Mouse (Mus musculus): ENCODE results near the gene Copg1. TPM values are rescaled to one million over a fixed set of nuclear protein-coding genes. Genes with fewer than 3 reads are reported as not detected.

The Copg1 gene
- polyA plus RNA-seq (2012; rRNA removed; ENCODE audit: low replicate concordance) = 33.4 and 37.3 TPM in 2 replicates

DNA sequence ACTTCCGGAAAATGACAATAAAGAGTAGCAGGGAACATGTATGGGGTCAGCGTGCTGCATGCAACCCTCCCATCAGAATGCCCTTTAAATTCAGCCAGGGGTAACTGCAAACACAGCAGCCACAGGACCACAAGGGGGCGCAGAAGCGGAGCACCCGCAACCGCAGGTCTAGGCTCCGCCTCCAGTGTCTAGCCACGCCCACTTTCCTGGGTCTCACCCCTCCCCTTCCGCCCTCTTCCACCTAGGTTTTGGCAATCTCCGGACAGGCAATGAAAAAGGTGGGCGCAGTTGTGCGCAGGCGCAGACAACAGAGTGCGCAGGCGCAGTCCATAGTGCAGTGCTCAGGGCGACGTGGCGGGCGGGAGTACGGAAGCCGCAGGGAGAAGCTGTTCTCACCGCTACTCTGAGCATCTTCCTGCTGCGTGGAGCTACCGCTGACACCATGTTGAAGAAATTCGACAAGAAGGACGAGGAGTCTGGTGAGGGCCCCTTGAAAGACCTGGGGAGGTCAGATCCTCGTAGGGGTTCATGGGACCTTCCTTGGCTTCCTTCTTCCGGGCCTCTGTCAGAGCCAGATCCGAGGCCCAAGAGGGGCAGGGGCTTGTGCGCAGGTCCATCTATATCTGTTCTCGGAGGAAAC lies at the start of gene Copg1:
Gene Copg1 (plus strand): TSS at position 221 of the 640 bp plus-strand sequence.

DNA sequence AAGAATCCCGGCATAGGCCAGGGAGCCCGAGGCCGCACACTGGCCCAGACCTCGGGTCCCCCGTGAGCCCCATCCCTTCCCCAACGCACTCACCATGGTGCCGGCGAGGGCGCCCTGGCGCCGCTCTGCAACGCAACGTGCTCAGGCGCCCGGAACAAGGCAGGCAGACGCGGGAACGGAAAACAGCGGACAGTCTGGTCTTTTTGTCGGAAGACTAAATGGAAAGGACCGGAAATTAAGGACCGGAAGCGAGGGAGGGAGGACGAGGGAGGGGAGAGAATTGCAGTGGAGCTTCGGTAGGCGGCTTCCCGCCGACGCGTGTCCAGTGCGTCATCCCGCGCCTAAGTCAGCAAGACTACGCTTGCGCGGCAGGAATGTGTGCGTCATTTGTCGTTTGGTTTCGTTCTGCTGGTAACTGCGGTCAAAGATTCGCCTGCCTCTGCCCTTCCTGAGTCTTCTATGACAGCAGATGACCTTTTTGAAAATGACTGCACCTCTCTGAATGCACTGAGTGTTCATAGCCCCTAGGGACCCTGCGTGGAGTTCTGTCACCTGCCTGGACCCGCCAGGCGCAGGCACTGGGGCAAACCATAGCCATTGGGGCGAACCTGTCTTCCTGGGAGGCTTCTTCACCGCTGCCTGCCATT lies 48.9 kb upstream of the Copg1 start, which contains the start of gene Isy1:
Gene Isy1 (minus strand): TSS at position 248 of the 647 bp plus-strand sequence.

DNA sequence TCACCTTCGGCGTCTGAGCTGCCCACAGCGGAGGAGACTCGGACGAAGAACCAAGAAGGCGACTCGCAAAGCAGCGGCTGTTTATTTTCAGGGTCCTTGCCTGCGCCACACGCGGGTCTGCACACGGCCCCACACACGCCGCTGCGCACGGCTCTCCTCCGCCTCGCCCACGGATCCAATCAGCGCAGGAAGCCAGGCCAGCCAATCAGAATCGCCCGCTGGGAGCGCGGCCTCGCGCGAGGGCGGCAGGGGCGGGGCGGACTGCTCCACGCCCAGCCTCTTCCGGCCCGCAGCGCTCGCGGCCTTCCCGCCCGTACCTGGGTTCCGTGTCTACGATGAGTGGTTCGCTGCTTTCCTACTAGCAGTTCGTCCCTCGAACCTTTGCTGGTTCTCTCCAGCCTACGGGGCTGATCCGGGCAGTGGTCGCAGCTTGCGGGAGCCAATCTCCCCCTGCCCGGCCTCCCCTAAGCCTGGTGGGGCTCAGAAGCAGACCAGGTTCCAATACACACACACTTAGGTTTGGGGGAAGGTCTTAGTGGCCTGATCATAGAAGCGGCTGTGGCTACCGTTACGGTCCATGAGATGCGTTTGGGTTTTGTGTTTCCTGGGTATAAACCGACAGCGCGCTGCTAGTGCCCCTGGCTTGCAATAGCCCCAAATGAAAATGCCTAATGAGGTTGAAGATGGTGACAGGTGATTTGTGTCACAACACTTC lies 36.6 kb upstream of the Copg1 start, which contains the start of gene Cnbp:
Gene Cnbp (minus strand): TSS at position 207 of the 715 bp plus-strand sequence.

DNA sequence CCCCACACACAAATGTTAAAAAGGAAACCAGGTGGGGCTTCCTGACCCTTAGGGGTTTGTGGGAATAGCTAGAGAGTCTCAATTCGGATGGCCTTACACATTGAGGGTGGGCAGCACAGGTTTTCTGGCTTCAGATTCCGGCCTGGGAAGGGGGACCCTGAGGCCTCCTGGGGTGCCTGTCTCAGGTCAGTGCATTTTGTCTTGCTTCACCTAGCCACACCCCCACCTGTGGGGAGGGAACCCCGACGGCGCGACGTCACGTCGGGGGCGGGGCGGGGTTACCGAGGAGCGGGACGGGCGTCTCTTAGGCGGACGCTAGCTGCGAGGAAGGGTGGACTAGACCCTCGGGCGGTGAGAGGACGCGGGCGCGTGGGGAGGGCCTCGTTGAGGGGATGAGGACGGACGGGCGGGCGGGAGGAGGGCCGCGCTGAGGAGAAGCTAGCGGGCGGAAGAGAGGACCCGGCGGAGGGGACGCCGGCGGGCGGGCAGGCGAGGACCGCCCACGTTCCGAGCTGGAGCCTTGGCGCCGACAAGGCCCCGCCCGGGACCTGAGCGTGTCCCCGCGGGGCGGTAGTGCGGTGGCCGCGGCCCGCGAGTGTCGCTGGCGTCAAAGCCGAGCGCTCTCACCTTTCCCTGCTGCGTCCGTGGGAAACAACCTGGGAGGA lies 26.2 kb downstream of the Copg1 start, which contains the start of gene Hmces:
Gene Hmces (plus strand): TSS at position 275 of the 665 bp plus-strand sequence.

Other genes with a start within 250 kb of the Copg1 start
- gene Aplf, start 215.6 kb upstream of the Copg1 start, polyA plus RNA-seq (2012; rRNA removed; ENCODE audit: low replicate concordance) = 2.0 and 2.9 TPM in 2 replicates
- gene Efcc1, start 156.9 kb upstream of the Copg1 start, polyA plus RNA-seq (2012; rRNA removed; ENCODE audit: low replicate concordance) = 4.2 and 4.3 TPM in 2 replicates
- gene Gp9, start 109.7 kb upstream of the Copg1 start, polyA plus RNA-seq (2012; rRNA removed; ENCODE audit: low replicate concordance) = 0.33 and 1.1 TPM in 2 replicates
- 52.3 and 58.9 TPM in 2 replicates for gene Rab43, start 75.7 kb upstream of the Copg1 start, polyA plus RNA-seq (2012; rRNA removed; ENCODE audit: low replicate concordance)
- gene Gm45140, start 52.0 kb upstream of the Copg1 start, polyA plus RNA-seq (2012; rRNA removed; ENCODE audit: low replicate concordance) = 0.53 and 1.1 TPM in 2 replicates
- 19.3 and 25.6 TPM in 2 replicates for gene Isy1, start 49.0 kb upstream of the Copg1 start, polyA plus RNA-seq (2012; rRNA removed; ENCODE audit: low replicate concordance)
- gene Cnbp, start 36.7 kb upstream of the Copg1 start, polyA plus RNA-seq (2012; rRNA removed; ENCODE audit: low replicate concordance) = 139 and 299 TPM in 2 replicates
- gene Hmces, start 26.1 kb downstream of the Copg1 start, polyA plus RNA-seq (2012; rRNA removed; ENCODE audit: low replicate concordance) = 21.3 and 21.8 TPM in 2 replicates
- gene H1fx, start 93.8 kb downstream of the Copg1 start, polyA plus RNA-seq (2012; rRNA removed; ENCODE audit: low replicate concordance) = 6.5 and 26.6 TPM in 2 replicates
- 118 and 229 TPM in 2 replicates for gene Rab7, start 157.5 kb downstream of the Copg1 start, polyA plus RNA-seq (2012; rRNA removed; ENCODE audit: low replicate concordance)
- gene Rpn1, start 196.7 kb downstream of the Copg1 start, polyA plus RNA-seq (2012; rRNA removed; ENCODE audit: low replicate concordance) = 88.4 and 144 TPM in 2 replicates

Data from mammary gland, adult 2 months (tissue).